Mouse (Mus musculus) urinary bladder, postnatal 36 days (tissue): Measurements from ENCODE around the gene Yeats4.
"Not testable (repeated sequence)": the region's sequence is repeated elsewhere in the genome, so short reads cannot be mapped to it uniquely, and the experiment has no call there.

ENCODE experiments used
- DNase-seq, 2 experiments: peaks; one replicate each; pipeline ENCODE4 v3.0.0; 2022; ENCODE audit warnings: low spot score in 2 of 2, mixed read lengths in 1 of 2

The Yeats4 gene

DNA sequence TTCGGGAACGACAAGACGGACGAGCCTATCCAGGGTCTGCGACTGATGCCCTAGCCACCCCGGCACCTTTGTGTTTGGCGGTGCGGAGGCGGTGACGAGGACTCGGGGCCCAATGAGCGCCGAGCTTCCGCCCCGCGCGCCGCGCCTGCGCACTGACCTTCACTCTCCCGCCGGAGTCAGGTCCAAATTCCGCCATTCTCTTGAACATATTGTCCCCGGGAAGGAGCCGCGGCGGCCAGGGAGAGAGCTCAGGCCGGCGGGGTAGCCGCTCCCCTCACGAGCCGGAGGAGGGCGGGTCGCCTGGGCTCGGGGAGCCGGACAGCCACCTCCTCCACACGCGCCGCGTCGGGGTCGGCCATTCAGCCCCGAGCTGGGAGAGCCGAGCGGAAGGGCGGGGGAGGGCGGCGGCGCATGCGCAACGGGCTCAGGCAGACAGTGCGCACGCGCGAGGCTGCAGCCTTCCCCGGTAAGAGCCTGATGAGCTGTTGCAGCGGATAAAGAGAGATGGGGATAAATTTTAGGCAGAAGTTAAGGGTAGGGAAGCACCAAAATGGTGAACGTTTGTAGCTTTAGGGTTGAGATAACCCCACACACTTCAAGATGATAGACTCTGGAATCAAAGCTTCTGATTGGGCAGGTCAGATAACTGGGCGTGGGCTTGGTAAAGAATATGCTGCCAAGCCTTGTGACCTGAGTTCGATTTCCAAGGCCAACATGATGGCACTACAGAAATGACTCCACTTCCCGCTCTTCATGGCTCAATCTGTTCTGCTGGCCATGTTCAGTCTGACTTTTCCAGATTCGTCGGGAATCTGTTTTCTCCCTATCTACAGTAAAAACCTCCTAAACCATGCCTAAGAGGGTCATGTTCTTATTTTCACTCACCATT, at the start of gene Yeats4:
Gene Yeats4 (minus strand): TSS at position 406 of the 889 bp plus-strand sequence.
- DNase-seq: peak; percentile 92

DNA sequence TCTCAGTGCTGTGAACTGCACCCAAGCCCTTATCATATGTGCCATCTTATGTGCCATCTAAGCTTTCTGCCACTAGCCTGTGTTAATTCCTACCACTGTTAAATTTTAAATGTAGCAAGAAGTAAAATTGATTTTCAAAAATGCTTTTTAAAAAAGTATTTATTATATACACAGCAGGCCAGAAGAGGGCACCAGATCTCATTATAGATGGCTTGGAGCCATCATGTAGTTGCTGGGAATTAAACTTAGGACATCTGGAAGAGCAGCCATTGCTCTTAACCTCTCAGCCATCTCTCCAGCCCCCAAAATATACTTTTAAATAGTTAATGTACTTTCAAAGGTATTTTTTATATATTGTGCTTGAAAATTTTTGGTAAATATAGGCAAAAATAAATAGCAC, 47.7 kb upstream of the Yeats4 start:
- no peak for DNase-seq

DNA sequence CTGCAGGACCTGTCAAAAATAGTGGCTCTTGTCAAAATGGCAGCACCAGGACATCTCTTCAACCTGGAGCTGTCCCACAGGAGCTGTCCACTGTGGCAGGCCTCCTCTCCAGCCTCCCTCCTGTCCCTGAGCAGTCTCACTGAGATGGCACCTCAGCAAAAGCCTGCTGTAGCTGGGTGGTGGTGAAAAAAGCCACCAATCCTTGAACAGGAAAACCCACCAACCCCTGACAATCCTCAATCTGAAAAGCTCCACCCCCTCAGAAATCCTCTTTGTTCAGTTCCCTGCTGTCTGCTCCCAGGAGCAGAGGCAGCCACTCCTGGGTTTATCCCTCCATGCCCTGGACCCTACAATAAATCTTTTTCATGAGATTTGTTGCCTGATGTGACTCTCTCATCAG, 35.6 kb upstream of the Yeats4 start:
- no peak for DNase-seq

DNA sequence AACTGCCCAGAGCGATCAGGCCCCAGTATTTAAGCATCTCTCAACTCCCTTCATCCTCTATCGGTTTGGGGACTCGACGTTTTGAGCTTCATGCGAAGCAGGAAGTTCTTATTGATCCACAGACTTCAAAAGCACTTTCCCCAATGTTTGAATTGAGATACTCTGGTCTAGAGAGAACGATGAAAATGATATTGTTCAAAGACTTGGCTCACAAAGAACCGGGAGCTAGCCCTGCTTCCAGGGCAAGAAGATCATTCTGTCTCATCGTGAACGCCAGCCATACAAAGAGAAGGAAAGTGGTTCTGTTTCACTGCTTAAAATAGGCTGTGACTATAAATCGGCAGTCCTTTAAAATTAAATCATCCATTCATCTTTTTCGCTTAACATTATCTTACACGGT, 14.3 kb upstream of the Yeats4 start, which contains the start of gene 9530003J23Rik:
Gene 9530003J23Rik (minus strand): TSS at position 101 of the 400 bp plus-strand sequence.
- no peak for DNase-seq

DNA sequence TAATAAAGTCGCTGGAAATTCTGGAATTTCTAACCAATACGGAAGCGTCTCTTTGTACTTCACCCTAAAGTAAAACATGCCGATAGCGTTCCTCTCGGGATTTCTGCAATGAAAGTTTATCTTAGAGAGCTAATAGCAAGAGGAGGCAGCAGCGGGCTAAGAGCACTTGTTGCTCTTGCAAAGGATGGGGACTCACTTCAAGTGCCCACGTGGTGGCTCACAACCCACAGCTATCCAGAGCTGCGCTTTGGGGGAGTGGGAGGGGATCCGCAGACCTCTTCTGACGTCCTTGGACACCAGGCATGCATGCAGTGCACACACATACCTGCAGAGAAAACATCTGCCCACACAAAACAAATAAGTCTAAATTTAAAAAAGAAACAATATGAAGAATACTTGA, 11.6 kb upstream of the Yeats4 start:
- DNase-seq: no peak

DNA sequence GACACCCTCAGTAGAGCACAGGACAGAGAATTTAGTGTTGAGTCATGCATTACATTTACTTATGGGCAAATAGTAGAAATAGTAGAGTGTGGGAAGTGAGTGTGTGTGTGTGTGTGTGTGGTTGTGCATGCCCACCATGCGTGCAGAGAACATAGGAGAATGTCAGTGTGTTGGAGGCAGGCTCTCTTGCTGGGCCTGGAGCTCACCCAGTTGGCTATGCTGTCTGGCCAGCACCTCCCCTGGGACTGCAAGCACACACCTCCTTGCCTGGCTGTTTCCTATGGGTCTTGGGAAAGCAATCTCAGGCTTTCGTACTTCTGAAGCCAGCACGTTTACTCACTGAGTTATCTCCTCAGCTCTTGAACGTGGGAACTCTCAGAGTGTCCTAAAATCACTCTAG, 10.5 kb upstream of the Yeats4 start:
- DNase-seq: peak in 1 of 2 experiments; percentile 25

DNA sequence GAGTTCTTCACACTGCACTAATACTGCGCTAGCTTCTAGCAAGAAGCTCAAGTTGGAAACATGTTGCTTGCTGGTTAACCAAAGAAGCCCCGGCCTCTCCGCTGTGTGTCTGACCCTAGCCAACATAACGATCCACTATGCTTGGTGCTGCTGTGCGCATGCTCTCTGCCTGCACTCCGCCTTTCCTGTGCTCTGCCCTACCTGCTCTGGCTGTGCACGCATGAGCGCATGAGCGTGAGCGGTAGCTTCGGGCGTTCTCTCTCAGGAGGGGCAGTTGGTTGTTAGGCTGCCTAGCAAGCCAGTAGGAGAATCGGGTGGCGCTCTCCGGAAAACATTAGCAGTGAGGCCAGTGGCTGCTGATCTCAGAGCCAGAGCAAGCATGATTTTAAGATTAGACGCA, 5.5 kb upstream of the Yeats4 start:
- no peak for DNase-seq

DNA sequence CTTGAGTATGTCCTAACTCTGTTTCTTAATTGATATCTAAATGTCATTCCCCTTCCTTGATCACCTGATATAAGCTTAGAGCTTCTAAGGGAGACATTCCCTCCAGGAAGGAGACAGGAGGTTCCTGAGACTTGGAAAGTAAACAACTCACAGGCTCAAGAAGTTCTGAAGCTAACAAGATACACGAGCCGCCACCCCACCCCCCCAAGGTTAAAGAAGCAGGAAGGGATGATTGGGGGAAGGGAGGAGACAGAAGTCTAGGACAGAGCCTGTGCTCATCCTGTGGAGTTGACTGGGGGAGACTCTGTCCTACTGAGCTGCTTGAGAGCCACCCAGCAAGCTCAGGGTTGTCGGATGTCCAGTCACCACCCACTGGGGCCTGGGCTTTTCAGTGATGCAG, 1.7 kb upstream of the Yeats4 start:
- no peak for DNase-seq

DNA sequence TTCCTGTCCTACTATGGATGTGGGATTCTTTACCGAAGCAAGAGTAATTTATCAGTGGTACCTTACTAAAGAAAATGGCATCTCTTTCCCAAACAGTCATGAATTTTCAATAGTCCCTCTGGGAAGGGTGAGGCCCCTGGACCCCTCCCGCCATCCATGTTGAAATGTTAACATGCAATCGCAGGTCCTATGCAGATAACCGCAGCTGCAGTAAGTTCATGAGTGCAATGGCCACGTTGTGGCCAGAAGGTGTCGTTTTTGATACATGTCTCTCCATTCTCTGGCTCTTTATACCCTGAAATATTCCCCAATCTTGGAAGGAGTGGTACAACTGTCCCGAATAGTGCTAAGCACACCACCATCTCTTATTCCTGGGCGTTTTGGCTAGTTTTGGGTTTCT, 787 bp upstream of the Yeats4 start:
- no peak for DNase-seq

DNA sequence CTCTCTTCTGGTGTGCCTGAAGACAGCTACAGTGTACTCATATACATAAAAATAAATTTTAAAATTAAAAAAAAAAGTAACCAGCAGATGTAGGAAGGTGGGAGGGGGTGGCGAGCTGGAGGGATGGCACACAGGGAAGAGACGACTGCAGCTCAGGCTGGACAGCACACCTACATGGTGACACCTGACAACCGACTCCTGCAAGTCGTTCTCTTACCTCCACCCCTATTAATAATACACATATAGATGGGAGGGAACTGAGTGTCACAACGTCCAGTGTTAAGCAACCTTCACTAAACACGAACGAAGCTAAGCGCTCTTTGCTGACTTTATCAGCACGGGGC, 577 bp downstream of the Yeats4 start:
- no peak for DNase-seq

DNA sequence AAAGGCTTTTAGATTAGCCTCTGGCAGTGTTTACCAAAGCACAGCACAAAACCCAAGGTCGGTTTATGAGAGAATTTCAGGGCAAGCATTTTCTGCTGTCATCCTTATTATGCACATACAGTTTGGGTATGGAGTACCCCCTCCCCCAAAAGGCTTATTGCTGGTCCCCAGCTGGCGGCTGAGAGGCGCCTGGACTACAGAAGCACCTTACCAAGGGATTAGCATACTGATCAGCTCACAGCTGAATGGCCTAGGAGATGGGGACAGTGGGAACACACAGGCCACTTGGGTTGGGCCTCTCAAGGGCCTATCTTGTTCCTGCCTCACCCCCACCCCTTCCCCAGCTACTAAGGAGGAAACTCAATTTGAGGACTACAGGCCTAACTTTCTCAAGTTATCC, 1.5 kb downstream of the Yeats4 start:
- no peak for DNase-seq

DNA sequence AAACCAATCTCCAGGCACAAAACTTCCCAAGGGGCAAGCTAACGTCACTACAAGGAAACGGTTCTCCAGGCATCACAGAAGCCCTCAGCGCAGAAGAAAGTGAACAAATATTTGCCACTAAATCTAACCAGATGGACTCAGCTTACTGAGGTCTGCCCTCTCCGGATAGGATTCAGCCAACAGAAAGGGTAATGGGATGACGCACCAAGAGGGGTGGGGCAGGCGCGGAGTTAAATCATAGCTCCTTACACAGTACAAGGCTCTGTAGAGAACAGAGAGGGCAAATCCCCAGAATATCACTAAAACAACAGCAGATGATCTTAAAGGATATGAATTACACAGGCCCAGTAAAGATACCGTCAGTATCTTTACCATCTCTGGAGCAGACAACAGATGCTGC, 6.0 kb downstream of the Yeats4 start:
- no peak for DNase-seq

DNA sequence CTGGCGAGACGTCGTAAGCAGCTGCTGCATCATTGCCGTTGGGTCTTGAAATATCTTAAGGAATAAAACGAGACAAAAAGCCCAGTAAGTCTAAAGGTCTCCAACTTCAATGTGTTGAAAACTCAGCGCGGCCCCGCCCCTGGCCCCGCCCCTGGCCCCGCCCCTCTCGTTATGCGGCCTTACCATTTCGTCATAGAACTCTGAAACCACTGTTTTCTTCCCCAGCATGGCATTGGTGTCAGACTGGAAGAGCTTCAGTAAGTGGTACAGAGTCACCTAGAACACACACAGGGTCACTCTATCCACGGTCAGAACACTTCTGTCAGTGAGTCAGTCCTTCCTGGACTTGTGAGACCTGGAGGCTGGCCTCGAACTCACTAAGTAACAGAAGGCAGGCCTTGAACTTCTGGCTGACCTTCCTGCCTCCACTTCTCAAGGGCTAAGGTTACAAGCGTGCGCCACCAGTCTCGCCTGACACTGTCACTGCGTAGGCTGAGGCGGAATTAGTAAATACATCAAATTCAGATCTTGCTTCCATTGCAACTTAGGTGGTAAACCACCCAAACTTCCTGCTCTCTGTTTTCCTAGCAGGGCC, 7.0 kb downstream of the Yeats4 start:
- DNase-seq: no peak

DNA sequence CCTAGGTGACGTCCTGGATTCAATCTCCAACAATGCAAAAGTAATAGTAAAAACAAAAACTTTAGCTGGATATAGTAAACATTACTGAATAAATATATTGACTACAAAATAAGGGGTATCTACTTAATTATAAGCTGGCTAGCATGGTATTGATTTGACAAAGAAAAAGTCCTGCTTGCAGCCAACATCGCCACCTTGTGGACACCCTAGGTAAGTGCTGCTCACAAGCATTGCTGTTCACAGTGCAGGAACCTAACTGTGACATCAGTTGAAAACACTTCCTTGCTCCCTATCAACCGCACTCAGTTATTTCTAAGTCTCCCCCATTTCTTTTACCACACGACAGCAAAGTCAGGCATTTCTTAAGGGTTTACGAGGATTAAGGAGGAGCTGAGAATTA, 7.5 kb downstream of the Yeats4 start:
- DNase-seq: no peak

DNA sequence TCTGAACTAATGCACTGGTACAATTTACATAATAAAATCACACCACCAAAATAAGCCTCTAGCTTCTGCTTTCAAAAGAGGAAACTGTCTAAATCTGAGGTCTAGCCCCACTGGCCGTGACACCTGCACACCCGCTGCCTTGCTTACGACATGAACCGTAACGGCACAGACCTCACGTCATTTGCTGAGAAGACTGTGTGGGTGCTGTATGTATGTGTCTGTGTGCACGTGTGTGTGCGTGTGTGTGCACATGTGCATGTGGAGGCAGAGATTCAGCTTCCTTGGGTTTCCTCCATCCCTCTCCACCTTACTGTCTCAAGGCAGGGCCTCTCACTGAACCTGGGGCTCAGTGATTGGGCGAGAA, 8.2 kb downstream of the Yeats4 start:
- no peak for DNase-seq

DNA sequence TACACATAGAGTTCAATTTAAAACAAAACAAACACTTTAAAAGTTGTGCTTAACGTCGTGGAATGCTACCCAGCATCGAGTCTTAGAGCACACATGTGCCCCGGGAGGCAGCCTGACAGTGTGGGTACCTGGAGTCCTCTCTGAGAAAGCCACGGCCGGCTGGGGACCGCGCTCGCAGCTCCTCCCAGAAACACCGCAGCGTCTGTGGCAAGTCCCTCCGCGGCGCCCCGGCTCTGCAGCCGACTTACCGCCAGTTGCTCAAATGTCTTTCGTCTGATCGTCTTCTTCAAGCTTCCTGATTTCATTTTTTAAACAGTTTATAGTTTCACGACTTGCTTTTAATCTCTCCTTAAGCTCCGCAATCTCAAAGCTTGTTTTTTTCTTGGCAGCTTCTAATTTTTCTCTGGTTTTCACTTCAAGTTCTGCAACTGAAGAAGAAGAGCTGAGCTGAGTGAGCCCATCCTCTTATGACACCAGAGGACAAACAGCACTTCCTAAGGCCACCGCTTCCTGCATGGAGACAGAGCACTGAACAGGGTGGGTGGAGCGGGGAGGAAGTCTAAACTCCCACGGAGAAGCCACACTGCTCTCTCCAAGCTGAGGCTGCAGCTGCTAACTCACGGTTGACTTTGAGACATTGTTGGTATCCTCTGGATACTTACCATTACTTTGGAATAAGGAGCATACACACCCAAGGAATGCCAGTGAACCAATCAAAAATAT, 8.7 kb downstream of the Yeats4 start:
- no peak for DNase-seq

DNA sequence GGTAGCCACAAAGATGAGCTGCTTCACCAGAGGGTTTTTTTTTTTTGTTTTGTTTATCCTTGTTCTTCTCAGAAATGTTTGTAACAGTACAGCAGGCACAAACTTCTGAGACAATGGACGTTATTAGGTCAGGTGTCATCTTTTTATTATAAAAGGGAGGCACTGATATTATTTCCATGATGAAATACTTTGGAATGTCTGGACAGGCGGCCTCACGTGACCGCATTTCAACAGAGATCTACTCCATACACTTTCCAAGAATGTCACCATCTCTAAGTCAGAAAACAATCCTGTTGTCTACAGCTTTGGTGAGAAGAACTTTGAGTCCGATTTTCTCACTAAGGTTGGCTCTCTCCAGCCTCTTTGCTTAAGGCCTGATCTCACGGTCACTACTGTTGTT, 13.3 kb downstream of the Yeats4 start:
- DNase-seq: no peak

DNA sequence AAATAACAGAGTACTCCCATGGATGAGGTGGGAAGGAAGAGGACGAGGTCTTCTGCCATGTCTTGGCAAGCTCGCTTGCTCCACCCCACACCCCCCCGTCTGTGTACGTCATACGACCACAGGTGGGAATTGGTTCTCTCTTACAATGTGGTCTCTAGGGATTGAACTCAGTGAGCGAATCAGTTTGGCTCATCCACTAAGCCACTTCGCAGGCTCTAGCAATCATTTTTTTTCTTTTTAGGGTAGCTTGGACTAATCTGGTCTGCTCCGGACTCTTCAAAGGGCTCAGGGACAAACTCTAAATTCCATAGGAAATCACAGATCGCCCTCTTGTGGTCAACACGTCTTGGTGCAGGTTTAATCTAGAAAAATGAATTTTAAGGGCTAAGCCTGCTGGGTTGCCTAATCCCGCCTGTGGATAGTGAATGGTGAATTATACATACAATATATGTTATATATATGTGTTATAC, 14.8 kb downstream of the Yeats4 start:
- peak in 1 of 2 experiments; percentile 31 for DNase-seq

DNA sequence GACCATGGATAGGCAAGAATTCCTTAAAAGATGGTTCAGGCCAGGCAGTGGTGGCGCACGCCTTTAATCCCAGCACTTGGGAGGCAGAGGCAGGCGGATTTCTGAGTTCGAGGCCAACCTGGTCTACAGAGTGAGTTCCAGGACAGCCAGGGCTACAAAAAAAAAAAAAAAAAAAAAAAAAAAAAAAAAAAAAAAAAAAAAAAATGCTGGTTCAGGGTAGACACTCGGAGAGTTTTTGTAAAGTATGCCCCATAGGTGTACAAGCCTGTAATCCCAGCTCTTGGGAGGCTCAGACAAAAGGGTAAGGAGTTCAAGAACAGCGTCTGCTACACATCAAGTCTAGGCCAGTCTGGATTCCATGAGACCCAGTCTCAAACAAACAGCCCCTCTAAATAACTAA, 15.5 kb downstream of the Yeats4 start:
- not testable (repeated sequence) for DNase-seq

DNA sequence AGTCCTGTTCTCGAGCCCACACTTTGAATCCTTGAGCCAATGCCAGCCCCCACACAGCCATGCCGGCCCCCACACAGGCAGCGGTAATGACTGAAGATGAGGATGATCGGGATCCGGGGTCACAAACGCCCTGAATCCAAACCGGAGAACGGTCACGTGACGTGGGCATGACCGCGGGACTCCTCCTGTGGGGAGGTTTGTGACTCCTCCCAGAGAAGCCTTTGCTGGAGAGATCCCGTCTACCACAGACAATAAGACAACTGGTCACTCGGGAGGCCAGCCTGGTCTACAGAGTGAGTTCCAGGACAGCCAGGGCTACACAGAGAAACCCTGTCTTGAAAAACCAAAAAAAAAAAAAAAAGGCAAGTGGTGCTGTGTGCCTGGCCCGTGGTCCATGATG, 16.1 kb downstream of the Yeats4 start:
- no peak for DNase-seq

DNA sequence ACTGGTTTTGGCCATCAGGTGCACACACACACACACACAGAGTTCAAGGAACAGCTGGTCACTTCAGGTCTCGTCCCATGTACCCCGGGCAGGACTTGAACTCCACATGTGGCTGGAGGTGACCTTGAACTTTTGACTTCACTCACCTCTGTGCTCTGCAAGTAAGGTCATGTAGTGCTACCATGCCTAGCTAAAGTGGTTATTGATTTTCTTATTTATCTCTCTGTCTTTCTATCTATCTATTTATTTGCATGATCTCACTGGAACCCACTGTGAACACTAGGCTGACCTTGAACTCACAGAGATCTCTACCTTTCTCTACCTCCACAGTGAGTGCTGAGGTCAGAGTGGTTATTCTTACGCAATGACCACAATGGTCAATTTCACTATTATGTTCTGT, 18.2 kb downstream of the Yeats4 start:
- DNase-seq: no peak

DNA sequence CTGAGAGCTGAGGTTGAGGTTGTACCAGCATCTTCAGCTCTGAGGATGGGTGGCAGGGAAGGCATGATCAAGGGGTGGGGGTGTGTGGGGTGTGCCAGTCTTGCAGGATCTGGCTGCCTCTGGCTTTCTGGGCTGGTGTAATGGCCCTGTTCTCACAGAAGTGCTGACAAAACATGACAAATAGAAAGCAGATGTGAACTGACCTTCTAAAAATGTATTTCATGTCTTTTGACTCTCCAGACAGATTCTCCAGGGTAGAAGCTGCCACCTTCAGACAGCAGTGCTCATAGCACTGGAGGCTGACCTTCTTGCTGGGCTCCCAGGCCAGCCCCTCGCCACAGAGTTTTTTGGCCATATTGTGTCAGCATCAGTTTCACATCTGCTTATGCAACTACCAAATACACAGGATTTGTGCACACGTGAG, 20.7 kb downstream of the Yeats4 start:
- DNase-seq: no peak
